Mouse (Mus musculus) cerebellum, postnatal 10 days (tissue): ENCODE measurements at regions not wholly inside any gene's neighbourhood (a gene's known extent, or its start where the extent isn't known, plus 50 kb on each side); places are given as distances from the start of the nearest gene placed in this dataset.

Experiments
- DNase-seq, 2 experiments: peaks; one replicate each; pipeline ENCODE4 v3.0.0; 2021; ENCODE audit warnings: mixed read lengths in 2 of 2

DNA sequence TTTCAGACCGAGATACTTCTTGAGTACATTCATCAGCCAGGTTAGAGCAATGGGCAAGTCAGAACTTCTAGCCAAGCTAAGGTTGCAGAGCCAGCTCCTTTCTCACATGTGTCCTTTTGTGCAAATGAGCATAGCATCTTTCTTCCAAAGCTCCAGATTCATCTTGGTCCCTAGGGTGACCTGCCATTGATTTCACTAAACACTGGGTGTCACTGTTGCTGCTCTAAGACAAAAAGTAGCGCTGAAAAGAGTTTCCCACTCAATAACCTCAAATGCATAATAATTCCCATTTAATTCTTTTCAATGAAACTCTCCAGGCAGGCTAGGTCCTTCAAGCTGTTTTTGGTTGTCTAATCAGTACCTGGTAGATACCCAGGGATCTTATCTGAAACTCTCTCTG, 688.6 kb upstream of the BB014433 start:
- peak; percentile 9 to 30 for DNase-seq

DNA sequence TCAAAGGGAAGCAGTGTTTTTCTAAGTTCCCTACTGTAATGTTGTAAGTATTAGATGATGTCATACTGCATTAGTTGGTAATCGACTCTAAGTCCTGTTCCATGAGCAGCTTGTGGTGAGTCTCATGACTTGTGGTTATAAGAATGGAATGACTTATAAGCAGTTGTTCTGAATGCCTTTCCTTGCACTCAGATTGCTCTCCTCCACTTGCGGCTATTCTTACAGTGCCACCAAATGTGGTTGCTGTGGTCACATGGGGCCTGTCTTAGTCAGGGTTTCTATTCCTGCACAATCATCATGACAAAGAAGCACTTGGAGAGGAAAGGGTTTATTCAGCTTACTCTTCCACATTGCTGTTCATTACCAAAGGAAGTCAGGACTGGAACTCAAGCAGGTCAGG, 685.4 kb upstream of the BB014433 start:
- DNase-seq, result no peak

DNA sequence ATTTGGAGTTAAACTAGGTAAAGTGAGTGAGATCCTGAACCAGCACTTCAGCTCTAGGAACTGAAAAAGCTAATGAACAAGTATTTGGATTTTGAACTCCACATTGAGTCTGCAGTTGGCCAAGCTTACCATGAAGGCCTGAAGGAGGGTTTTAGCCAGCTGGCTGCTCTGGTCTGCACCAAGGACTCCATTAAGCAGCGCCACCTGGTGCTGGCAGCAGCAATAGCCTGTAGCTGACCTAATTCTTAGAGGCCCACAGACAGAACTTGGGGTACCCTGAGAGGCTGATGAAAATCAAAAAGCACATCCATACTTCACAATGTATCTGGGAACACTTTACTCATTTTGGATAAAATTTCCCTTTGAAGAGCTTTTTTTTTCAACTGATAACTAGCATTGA, 683.2 kb upstream of the BB014433 start:
- DNase-seq, result peak; percentile 87

DNA sequence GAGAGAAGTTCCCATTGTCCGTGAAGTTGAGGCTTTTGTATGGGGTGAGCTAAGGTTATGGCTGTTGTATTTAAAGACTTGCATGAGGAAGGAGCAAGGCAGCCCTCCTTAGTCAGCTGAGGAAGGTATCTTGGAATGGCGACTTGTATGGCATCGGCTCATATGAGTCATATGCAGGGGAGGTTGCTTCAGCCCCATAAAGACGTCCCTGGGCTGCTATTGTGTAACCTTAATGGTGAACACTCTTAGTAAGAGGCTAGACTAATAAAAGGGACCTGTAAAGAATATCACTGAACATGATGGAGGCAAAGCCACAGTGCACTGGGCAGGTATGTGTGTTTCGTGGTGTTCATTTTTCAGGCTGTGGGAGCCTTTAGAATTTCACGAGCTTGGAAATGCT, 680.4 kb upstream of the BB014433 start:
- DNase-seq, result no peak
